Mouse (Mus musculus) embryonic facial prominence, embryonic 12.5 days (tissue): Measurements from ENCODE around the gene Ccdc34. TPM values are rescaled to one million over a fixed set of nuclear protein-coding genes. Genes with fewer than 3 reads are reported as not detected.

Experiments
- ATAC-seq: fragments of 200-750 bp; cut with Nextera tagmentation; 2 replicates; pipeline ENCODE4 v1.8.0; 2017; ENCODE audit not compliant: insufficient number of reproducible peaks, insufficient read depth, low FRiP score, low TSS enrichment
- H3K27ac ChIP-seq: fragments of 300-500 bp; sonication (generic); 2 replicates; pipeline ENCODE4 v1.5.1; 2016; ENCODE audit warnings: mild to moderate bottlenecking
- H3K27me3 ChIP-seq: fragments of 300-500 bp; sonication (generic); 2 replicates; pipeline ENCODE4 v1.6.1; 2016; ENCODE audit warnings: mild to moderate bottlenecking, moderate library complexity
- H3K36me3 ChIP-seq: fragments of 300-500 bp; sonication (generic); 2 replicates; pipeline ENCODE4 v1.6.1; 2016; ENCODE audit warnings: mild to moderate bottlenecking
- H3K4me1 ChIP-seq: fragments of 300-500 bp; sonication (generic); 2 replicates; pipeline ENCODE4 v1.6.1; 2016
- H3K4me2 ChIP-seq: fragments of 300-500 bp; sonication (generic); replicated peaks from 2 replicates; pipeline ENCODE4 v1.6.1; 2016; ENCODE audit warnings: mild to moderate bottlenecking, moderate library complexity
- H3K4me3 ChIP-seq: fragments of 300-500 bp; sonication (generic); 2 replicates; pipeline ENCODE4 v1.5.1; 2016; ENCODE audit warnings: mild to moderate bottlenecking
- H3K9ac ChIP-seq: fragments of 300-500 bp; sonication (generic); 2 replicates; pipeline ENCODE4 v1.6.1; 2016; ENCODE audit warnings: mild to moderate bottlenecking, moderate library complexity
- H3K9me3 ChIP-seq: fragments of 300-500 bp; sonication (generic); 2 replicates; pipeline ENCODE4 v1.6.1; 2016; ENCODE audit warnings: mild to moderate bottlenecking, moderate library complexity
- WGBS: fragments of 180-500 bp; shearing (Covaris S2); methylation state at CpG from one replicate; pipeline ENCODE4 v1.1.7; 2016; 5-methylcytosine and 5-hydroxymethylcytosine counted together
- polyA plus RNA-seq: library from polyadenylated mRNA; unstranded; fragments of >200 nt; fragmentation: Nextera tagmentation; extraction: Ambion mirVana; gene quantifications from 2 replicates; pipeline ENCODE4 v1.2.1, GENCODE M21; 2016

Ccdc34 gene
- polyA plus RNA-seq, 1 experiment from 2014 or later, result 51.0 TPM

GRCm38 (mm10) chr2:110165003-110165402 lies 147.4 kb downstream of the Ccdc34 start:
- no peak for ATAC-seq
- H3K4me3 ChIP-seq, result no peak overlapping the region
- H3K27me3 ChIP-seq, result no peaks in the 10 kb centered on the region
- no peaks in the 10 kb centered on the region for H3K9me3 ChIP-seq
- no peak overlapping the region for H3K27ac ChIP-seq
- H3K36me3 ChIP-seq, result no peaks in the 10 kb centered on the region
- no peak overlapping the region for H3K4me2 ChIP-seq
- H3K9ac ChIP-seq, result no peak overlapping the region
- WGBS, result 71% methylated on average over 4 of the region's 4 CpGs
- H3K4me1 ChIP-seq, result no peaks in the 10 kb centered on the region

GRCm38 (mm10) chr2:110167694-110168093 lies 150.1 kb downstream of the Ccdc34 start:
- Histone ChIP-seq H3K4me1 (no peaks in the 10 kb centered on the region), H3K4me3 (no peak overlapping the region)
- whole genome bisulfite sequencing, result 76% methylated on average over 4 of the region's 4 CpGs

GRCm38 (mm10) chr2:110168361-110168760 lies 150.7 kb downstream of the Ccdc34 start:
- Histone ChIP-seq H3K9ac (no peak overlapping the region), H3K4me1 (peaks cover 2% of the 10 kb centered on the region; the same call in 1 of the 2 replicates), H3K27ac (no peak overlapping the region), H3K4me3 (no peak overlapping the region), H3K36me3 (no peaks in the 10 kb centered on the region), H3K27me3 (no peaks in the 10 kb centered on the region), H3K4me2 (no peak overlapping the region), H3K9me3 (no peaks in the 10 kb centered on the region)
- no peak for ATAC-seq

More at GRCm38 (mm10) chr2:110167694-110168093, 150.1 kb downstream of the Ccdc34 start:
- Histone ChIP-seq H3K27ac (no peak overlapping the region), H3K27me3 (no peaks in the 10 kb centered on the region), H3K4me2 (no peak overlapping the region), H3K9me3 (no peaks in the 10 kb centered on the region), H3K9ac (no peak overlapping the region), H3K36me3 (no peaks in the 10 kb centered on the region)
- no peak for ATAC-seq

- no peaks in the 10 kb centered on the region for H3K36me3 ChIP-seq
- WGBS, result 79% methylated on average over 7 of the region's 7 CpGs
- no peak overlapping the region for H3K4me3 ChIP-seq
- H3K4me1 ChIP-seq, result peaks cover 19% of the 10 kb centered on the region
- H3K9ac ChIP-seq, result no peak overlapping the region
- ATAC-seq, result no peak
- H3K27me3 ChIP-seq, result no peaks in the 10 kb centered on the region
- H3K27ac ChIP-seq, result no peak overlapping the region
- no peaks in the 10 kb centered on the region for H3K9me3 ChIP-seq
- H3K4me2 ChIP-seq, result no peak overlapping the region
Observed at GRCm38 (mm10) chr2:110172456-110172855, 154.8 kb downstream of the Ccdc34 start.

GRCm38 (mm10) chr2:110173818-110174247 lies 156.2 kb downstream of the Ccdc34 start:
- Histone ChIP-seq H3K9me3 (no peaks in the 10 kb centered on the region), H3K4me2 (no peak overlapping the region), H3K27ac (peak overlapping the region; percentile 57; the same call in 1 of the 2 replicates), H3K36me3 (no peaks in the 10 kb centered on the region), H3K4me1 (peaks cover 25% of the 10 kb centered on the region), H3K9ac (no peak overlapping the region), H3K27me3 (no peaks in the 10 kb centered on the region), H3K4me3 (no peak overlapping the region)
- ATAC-seq, result peak; percentile 50
- 42% methylated on average over 7 of the region's 7 CpGs for WGBS

GRCm38 (mm10) chr2:110176761-110177400 lies 159.3 kb downstream of the Ccdc34 start:
- 12% methylated on average over 2 of the region's 2 CpGs for WGBS
- Histone ChIP-seq H3K36me3 (no peaks in the 10 kb centered on the region), H3K4me1 (peaks cover 36% of the 10 kb centered on the region), H3K4me3 (no peak overlapping the region), H3K27ac (peak overlapping the region; percentile 65), H3K27me3 (no peaks in the 10 kb centered on the region), H3K9me3 (no peaks in the 10 kb centered on the region), H3K9ac (no peak overlapping the region), H3K4me2 (no peak overlapping the region)
- ATAC-seq, result no peak

GRCm38 (mm10) chr2:110177406-110177805 lies 159.8 kb downstream of the Ccdc34 start:
- Histone ChIP-seq H3K27me3 (no peaks in the 10 kb centered on the region), H3K9ac (no peak overlapping the region), H3K9me3 (no peaks in the 10 kb centered on the region), H3K27ac (peak overlapping the region; percentile 65), H3K36me3 (no peaks in the 10 kb centered on the region), H3K4me2 (no peak overlapping the region), H3K4me1 (peaks cover 36% of the 10 kb centered on the region), H3K4me3 (no peak overlapping the region)
- WGBS, result 50% methylated on average over 2 of the region's 2 CpGs
- no peak for ATAC-seq

- no peak overlapping the region for H3K4me3 ChIP-seq
- no peak overlapping the region for H3K9ac ChIP-seq
- peaks cover 40% of the 10 kb centered on the region for H3K4me1 ChIP-seq
- no peaks in the 10 kb centered on the region for H3K36me3 ChIP-seq
- H3K4me2 ChIP-seq, result no peak overlapping the region
- H3K27me3 ChIP-seq, result no peaks in the 10 kb centered on the region
- WGBS, result 48% methylated on average over 7 of the region's 7 CpGs
- ATAC-seq, result no peak
- H3K9me3 ChIP-seq, result no peaks in the 10 kb centered on the region
- peak overlapping the region; percentile 65 for H3K27ac ChIP-seq
Observed at GRCm38 (mm10) chr2:110177879-110178278, 160.3 kb downstream of the Ccdc34 start.

- H3K4me1 ChIP-seq, result peaks cover 32% of the 10 kb centered on the region
- no peak overlapping the region for H3K4me2 ChIP-seq
- H3K36me3 ChIP-seq, result no peaks in the 10 kb centered on the region
- 32% methylated on average over 10 of the region's 10 CpGs for WGBS
- H3K27me3 ChIP-seq, result no peaks in the 10 kb centered on the region
- H3K27ac ChIP-seq, result peak overlapping the region; percentile 57
- H3K9ac ChIP-seq, result no peak overlapping the region
- ATAC-seq, result peak; percentile 39
- H3K4me3 ChIP-seq, result no peak overlapping the region
- H3K9me3 ChIP-seq, result no peaks in the 10 kb centered on the region
Observed at GRCm38 (mm10) chr2:110179669-110180315, 162.2 kb downstream of the Ccdc34 start.

- H3K4me2 ChIP-seq, result no peak overlapping the region
- no peak overlapping the region for H3K9ac ChIP-seq
- no peak for ATAC-seq
- H3K27ac ChIP-seq, result peak overlapping the region; percentile 57; the same call in 1 of the 2 replicates
- H3K4me3 ChIP-seq, result no peak overlapping the region
- 78% methylated on average over 7 of the region's 7 CpGs for WGBS
- H3K27me3 ChIP-seq, result no peaks in the 10 kb centered on the region
- peaks cover 32% of the 10 kb centered on the region for H3K4me1 ChIP-seq
- H3K36me3 ChIP-seq, result no peaks in the 10 kb centered on the region
- no peaks in the 10 kb centered on the region for H3K9me3 ChIP-seq
Observed at GRCm38 (mm10) chr2:110180316-110180670, 162.7 kb downstream of the Ccdc34 start.

- no peak for ATAC-seq
- Histone ChIP-seq H3K9ac (no peak overlapping the region), H3K4me3 (no peak overlapping the region), H3K27ac (no peak overlapping the region), H3K27me3 (no peaks in the 10 kb centered on the region), H3K36me3 (no peaks in the 10 kb centered on the region), H3K4me2 (no peak overlapping the region), H3K9me3 (no peaks in the 10 kb centered on the region), H3K4me1 (peaks cover 32% of the 10 kb centered on the region)
- WGBS, result 71% methylated on average over 6 of the region's 6 CpGs
Observed at GRCm38 (mm10) chr2:110181666-110182065, 164.0 kb downstream of the Ccdc34 start.

GRCm38 (mm10) chr2:110182248-110182647 lies 164.6 kb downstream of the Ccdc34 start:
- WGBS, result 60% methylated on average over 6 of the region's 6 CpGs

More at GRCm38 (mm10) chr2:110182248-110182647, 164.6 kb downstream of the Ccdc34 start:
- H3K4me3 ChIP-seq, result no peak overlapping the region
- H3K9me3 ChIP-seq, result no peaks in the 10 kb centered on the region
- no peaks in the 10 kb centered on the region for H3K36me3 ChIP-seq
- H3K4me2 ChIP-seq, result no peak overlapping the region
- no peak overlapping the region for H3K9ac ChIP-seq
- H3K27ac ChIP-seq, result no peak overlapping the region
- H3K27me3 ChIP-seq, result no peaks in the 10 kb centered on the region
- ATAC-seq, result no peak
- peaks cover 27% of the 10 kb centered on the region for H3K4me1 ChIP-seq
